Mouse (Mus musculus) C2C12 (cell line): ENCODE results near the gene Gorab.

Source experiments
- CTCF ChIP-seq: IDR thresholded peaks from one replicate; pipeline ENCODE4 v1.5.1; 2011; ENCODE audit not compliant: control insufficient read depth, insufficient read depth, insufficient read length
- FOSL1 ChIP-seq: IDR thresholded peaks from one replicate; pipeline ENCODE4 v1.8.0; 2011; ENCODE audit warnings: mild to moderate bottlenecking, low read length; ENCODE audit not compliant: poor library complexity, insufficient read depth, severe bottlenecking
- MAX ChIP-seq: IDR thresholded peaks from one replicate; pipeline ENCODE4 v1.6.1; 2011; ENCODE audit warnings: mild to moderate bottlenecking, control low read depth
- MYOG ChIP-seq: IDR thresholded peaks from one replicate; pipeline ENCODE4 v1.6.1; 2011; ENCODE audit not compliant: control insufficient read depth, insufficient read length; ENCODE audit errors: extremely low read depth
- USF1 ChIP-seq: IDR thresholded peaks from one replicate; pipeline ENCODE4 v1.6.1; 2011; ENCODE audit warnings: low read depth, mild to moderate bottlenecking, control low read depth, moderate library complexity

GRCm38 (mm10) chr1:163377924-163378323, 25.5 kb downstream of the Gorab start:
- TF ChIP-seq CTCF (no peak), MYOG (no peak), FOSL1 (no peak), MAX (no peak), USF1 (no peak)
